Mouse (Mus musculus): ENCODE results near the gene Als2.

DNA sequence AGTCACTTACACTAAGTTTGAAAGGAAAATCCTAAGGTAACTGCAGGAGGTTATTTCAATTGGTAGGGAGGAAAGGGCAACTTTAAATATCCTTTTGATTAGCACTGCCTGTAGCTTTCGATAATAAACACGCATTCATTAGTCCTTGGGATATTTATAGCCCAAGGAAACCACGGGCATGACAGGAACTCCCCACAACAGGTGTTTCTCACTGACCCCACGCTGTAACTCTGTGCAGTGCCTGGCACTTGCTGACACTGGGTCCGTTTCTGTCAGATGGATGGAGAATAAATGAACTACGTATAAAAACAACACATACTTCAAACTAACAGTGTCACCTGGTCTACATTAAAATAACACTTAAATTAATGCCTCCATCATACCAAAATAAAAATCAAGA, 42.1 kb downstream of the Als2 start:
- no peak for TF ChIP-seq CTCF (IDR thresholded peaks at IDR 0.05)
- no peak for TF ChIP-seq EP300 (IDR thresholded peaks at IDR 0.05; ENCODE audit: insufficient read depth, low read depth, low read length)
- TF ChIP-seq POLR2A (IDR thresholded peaks at IDR 0.05; ENCODE audit: insufficient read depth, low read depth, low read length): no peak

All from heart, adult 2 months (tissue).